Mouse (Mus musculus) kidney, postnatal 4 days (tissue): ENCODE results near the gene Lta.

Source experiments
- DNase-seq, 2 experiments: peaks; one replicate each; pipeline ENCODE4 v3.0.0; 2021; ENCODE audit warnings: mixed read lengths in 2 of 2

The Lta gene

GRCm38 (mm10) chr17:35204494-35205379 is at the start of gene Lta:
Gene Lta, minus strand, starts transcription at chr17:35205351.
- DNase-seq = no peak

- peak; percentile 82 to 86 for DNase-seq
Observed at GRCm38 (mm10) chr17:35254241-35255098, 49.3 kb upstream of the Lta start.

- DNase-seq = peak in 1 of 2 experiments; percentile 18
Observed at GRCm38 (mm10) chr17:35253293-35254093, 48.3 kb upstream of the Lta start.

- peak in 1 of 2 experiments; percentile 27 for DNase-seq
Observed at GRCm38 (mm10) chr17:35252619-35253292, 47.6 kb upstream of the Lta start.

- no peak for DNase-seq
Observed at GRCm38 (mm10) chr17:35251981-35252380, 46.8 kb upstream of the Lta start.

- no peak for DNase-seq
Observed at GRCm38 (mm10) chr17:35251162-35251719, 46.1 kb upstream of the Lta start.

- peak in 1 of 2 experiments; percentile 17 for DNase-seq
Observed at GRCm38 (mm10) chr17:35250348-35251120, 45.4 kb upstream of the Lta start.

- DNase-seq = peak in 1 of 2 experiments; percentile 56
Observed at GRCm38 (mm10) chr17:35249451-35250197, 44.5 kb upstream of the Lta start.

- DNase-seq = no peak
Observed at GRCm38 (mm10) chr17:35248986-35249385, 43.8 kb upstream of the Lta start.

GRCm38 (mm10) chr17:35247144-35247543 is 42.0 kb upstream of the Lta start:
- peak in 1 of 2 experiments; percentile 22 for DNase-seq

GRCm38 (mm10) chr17:35245731-35246623 is 40.8 kb upstream of the Lta start:
- DNase-seq = peak in 1 of 2 experiments; percentile 59

- no peak for DNase-seq
Observed at GRCm38 (mm10) chr17:35244999-35245398, 39.8 kb upstream of the Lta start.

- peak; percentile 73 to 78 for DNase-seq
Observed at GRCm38 (mm10) chr17:35243086-35243485, 37.9 kb upstream of the Lta start.

GRCm38 (mm10) chr17:35242015-35242941 is 37.1 kb upstream of the Lta start:
- DNase-seq = peak; percentile 78 to 89

GRCm38 (mm10) chr17:35241305-35242014 is 36.3 kb upstream of the Lta start, which contains the start of gene Ddx39b:
Gene Ddx39b, plus strand, starts transcription at chr17:35241746.
- DNase-seq = peak; percentile 95 to 98

- DNase-seq = peak in 1 of 2 experiments; percentile 54
Observed at GRCm38 (mm10) chr17:35240384-35241304, 35.5 kb upstream of the Lta start.
